Mouse (Mus musculus): ENCODE measurements around the gene Mdh2. TPM values are rescaled to one million over a fixed set of nuclear protein-coding genes. Genes with fewer than 3 reads are reported as not detected.
A peak's percentile ranks its signal among the peaks of the same experiment; 100 is the strongest.

Gene Mdh2
- total RNA-seq, 1 experiment from 2014 or later = 208 TPM

- ATAC-seq (replicated peaks; ENCODE audit: low read depth, poor library complexity, severe bottlenecking) = no peak
Observed at GRCm38 (mm10) chr5:135829381-135829780, 51.1 kb downstream of the Mdh2 start.

DNA sequence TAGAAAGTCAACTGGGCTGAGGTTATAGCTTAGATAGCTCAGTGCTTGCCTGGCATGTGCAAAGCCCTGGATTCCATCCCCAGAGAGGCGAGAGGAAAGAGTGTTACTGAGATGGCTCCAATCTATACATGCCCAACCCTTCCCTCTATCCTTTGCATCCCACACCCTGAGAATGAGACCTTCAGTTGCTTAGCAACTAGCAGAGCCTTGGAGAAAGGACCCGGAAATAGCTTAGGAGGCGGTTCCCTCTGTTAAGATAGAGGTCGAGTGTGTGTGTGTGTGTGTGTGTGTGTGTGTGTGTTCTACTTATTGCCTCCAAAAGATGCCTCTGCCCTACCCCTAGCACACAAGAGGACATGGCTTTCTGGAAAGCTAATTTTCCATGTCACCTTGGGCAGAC is 54.4 kb downstream of the Mdh2 start:
- no peak for ATAC-seq (replicated peaks; ENCODE audit: low read depth, poor library complexity, severe bottlenecking)

DNA sequence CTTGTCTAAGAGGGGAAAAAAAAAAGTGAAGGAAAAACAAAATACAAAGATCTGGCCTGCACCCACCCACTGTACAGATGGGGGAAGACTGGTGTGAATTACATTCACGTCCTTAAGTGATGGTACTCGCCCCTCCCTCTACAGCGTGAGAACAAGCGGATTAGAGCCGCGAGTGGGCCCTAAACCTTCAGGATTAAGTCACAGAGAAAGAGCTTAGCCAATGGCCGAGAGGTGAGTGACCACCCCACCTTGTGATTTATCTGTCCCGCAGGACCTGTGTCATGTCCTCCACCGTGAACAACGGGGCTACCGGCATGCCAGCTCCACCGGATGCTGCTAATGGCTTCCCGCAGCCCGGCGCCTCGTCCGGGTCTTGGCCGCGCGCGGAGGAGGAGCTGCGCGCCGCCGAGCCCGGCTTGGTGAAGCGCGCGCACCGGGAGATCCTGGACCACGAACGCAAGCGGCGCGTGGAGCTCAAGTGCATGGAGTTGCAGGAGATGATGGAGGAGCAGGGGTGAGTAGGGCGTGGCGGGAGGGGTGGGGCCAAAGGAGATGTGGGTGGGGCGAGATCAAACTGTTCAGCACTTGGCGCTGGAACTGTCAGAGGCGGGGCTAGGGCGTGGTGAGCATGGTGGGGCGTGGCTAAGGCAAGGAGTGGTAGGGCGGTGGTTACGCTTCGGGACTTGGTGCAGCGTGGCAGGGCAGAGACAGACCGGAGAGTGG is 56.6 kb downstream of the Mdh2 start:
- peak; percentile 96 for ATAC-seq (replicated peaks; ENCODE audit: low read depth, poor library complexity, severe bottlenecking)

GRCm38 (mm10) chr5:135835492-135835858 is 57.2 kb downstream of the Mdh2 start:
- ATAC-seq (replicated peaks; ENCODE audit: low read depth, poor library complexity, severe bottlenecking) = no peak; the same call in 1 of the 2 replicates

DNA sequence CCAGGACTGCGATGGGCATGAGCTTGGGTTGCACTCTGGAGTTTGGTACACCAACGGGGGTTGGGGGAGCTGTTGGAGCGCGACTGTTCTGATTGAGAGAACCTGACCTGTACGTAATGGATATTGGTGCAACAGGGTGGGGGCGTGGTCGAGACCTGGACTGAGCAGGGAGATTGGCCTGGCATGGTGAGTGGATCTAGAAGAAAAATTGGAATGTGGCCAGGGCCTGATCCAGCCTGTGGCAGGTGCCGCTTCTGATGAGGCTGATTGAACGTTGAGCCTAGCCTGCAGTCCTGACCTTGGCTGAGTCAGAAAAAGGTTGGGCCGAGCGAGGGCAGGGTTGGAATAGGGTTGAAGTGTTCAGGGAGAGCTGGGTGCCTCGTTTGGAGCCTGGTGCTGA is 57.7 kb downstream of the Mdh2 start:
- no peak for ATAC-seq (replicated peaks; ENCODE audit: low read depth, poor library complexity, severe bottlenecking)

Other genes with a start within 250 kb of the Mdh2 start
- gene Hip1, start 233.4 kb upstream of the Mdh2 start, total RNA-seq (2017) = 4.2 and 8.5 TPM in 2 replicates
- not detected in 2 replicates for gene Ccl26, start 214.9 kb upstream of the Mdh2 start, total RNA-seq (2017)
- not detected in 2 replicates for gene Ccl24, start 205.4 kb upstream of the Mdh2 start, total RNA-seq (2017)
- 12.4 and 14.0 TPM in 2 replicates for gene Rhbdd2, start 145.9 kb upstream of the Mdh2 start, total RNA-seq (2017)
- 55.7 and 72.0 TPM in 2 replicates for gene Por, start 108.4 kb upstream of the Mdh2 start, total RNA-seq (2017)
- 8.5 and 12.4 TPM in 2 replicates for gene Tmem120a, start 34.0 kb upstream of the Mdh2 start, total RNA-seq (2017)
- gene Styxl1, start 95 bp upstream of the Mdh2 start, total RNA-seq (2017) = not detected in 2 replicates
- gene Srrm3, start 28.4 kb downstream of the Mdh2 start, total RNA-seq (2017) = not detected in 2 replicates
- 0.46 and 1.4 TPM in 2 replicates for gene Hspb1, start 109.4 kb downstream of the Mdh2 start, total RNA-seq (2017)
- gene Ywhag, start 156.1 kb downstream of the Mdh2 start, total RNA-seq (2017) = 79.8 and 122 TPM in 2 replicates
- 1.0 and 1.3 TPM in 2 replicates for gene Ssc4d, start 196.1 kb downstream of the Mdh2 start, total RNA-seq (2017)
- not detected in 2 replicates for gene Zp3, start 201.6 kb downstream of the Mdh2 start, total RNA-seq (2017)
- 4.8 and 5.9 TPM in 2 replicates for gene Dtx2, start 216.3 kb downstream of the Mdh2 start, total RNA-seq (2017)

Measured in common myeloid progenitor, adult 5-6 weeks (primary cell).